Mouse (Mus musculus) MEL (cell line): ENCODE measurements around the gene Gm30191. TPM values are rescaled to one million over a fixed set of nuclear protein-coding genes. Genes with fewer than 3 reads are reported as not detected.
A peak's percentile ranks its signal among the peaks of the same experiment; 100 is the strongest.

Experiments used
- DNase-seq: peaks from one replicate; pipeline ENCODE4 v3.0.0; 2011; ENCODE audit warnings: low read depth, low spot score
- H3K27ac ChIP-seq: 2 replicates; pipeline ENCODE4 v1.5.1; 2012; ENCODE audit warnings: low read depth, mild to moderate bottlenecking, control low read depth, low read length, moderate library complexity; ENCODE audit not compliant: control insufficient read depth
- H3K27me3 ChIP-seq, 2 experiments: fragments of 150-350 bp in 1 of 2; sonication (generic) in 1 of 2; 2 replicates each; pipeline ENCODE4 v1.6.1; 2012; ENCODE audit warnings: low read length in 2 of 2, mild to moderate bottlenecking in 2 of 2, improper control_type of control experiment in 1 of 2, moderate library complexity in 1 of 2; ENCODE audit not compliant: insufficient read depth in 2 of 2, control insufficient read depth in 1 of 2
- H3K36me3 ChIP-seq, 2 experiments: 2 replicates each; pipeline ENCODE4 v1.6.1; 2012 to 2014; ENCODE audit warnings: low read length in 2 of 2, improper control_type of control experiment in 1 of 2, inconsistent platforms in 1 of 2, mild to moderate bottlenecking in 1 of 2; ENCODE audit not compliant: insufficient read depth in 2 of 2, control insufficient read depth in 1 of 2
- H3K4me1 ChIP-seq, 2 experiments: fragments of 150-350 bp in 1 of 2; sonication (generic) in 1 of 2; 2 replicates each; pipeline ENCODE4 v1.6.1; 2012; ENCODE audit warnings: low read length in 2 of 2, improper control_type of control experiment in 1 of 2, mild to moderate bottlenecking in 1 of 2; ENCODE audit not compliant: insufficient read depth in 2 of 2, control insufficient read depth in 1 of 2
- H3K4me3 ChIP-seq, 2 experiments: fragments of 150-350 bp in 1 of 2; sonication (generic) in 1 of 2; 2 replicates each; pipeline ENCODE4 v1.5.1; 2012; ENCODE audit warnings: low read depth in 2 of 2, low read length in 2 of 2, mild to moderate bottlenecking in 2 of 2, moderate library complexity in 2 of 2, control low read depth in 1 of 2, improper control_type of control experiment in 1 of 2; ENCODE audit not compliant: control insufficient read depth in 1 of 2, insufficient read depth in 1 of 2
- H3K79me2 ChIP-seq: 2 replicates; pipeline ENCODE4 v1.6.1; 2012; ENCODE audit warnings: mild to moderate bottlenecking, low read length, moderate library complexity; ENCODE audit not compliant: control insufficient read depth, poor library complexity, insufficient read depth
- H3K9ac ChIP-seq: 2 replicates; pipeline ENCODE4 v1.6.1; 2012; ENCODE audit warnings: low read depth, mild to moderate bottlenecking, control low read depth, low read length, moderate library complexity; ENCODE audit not compliant: control insufficient read depth, poor library complexity, severe bottlenecking
- H3K9me3 ChIP-seq: fragments of 150-350 bp; sonication (generic); replicated peaks from 2 replicates; pipeline ENCODE4 v1.6.1; 2012; ENCODE audit warnings: mild to moderate bottlenecking, low read length, improper control_type of control experiment, moderate library complexity; ENCODE audit not compliant: insufficient read depth
- BHLHE40 ChIP-seq: IDR thresholded peaks from 2 replicates; pipeline ENCODE4 v1.6.1; 2012; ENCODE audit warnings: low read depth, mild to moderate bottlenecking, inconsistent platforms, low read length, improper control_type of control experiment, borderline replicate concordance
- CTCF ChIP-seq, 3 experiments: IDR thresholded peaks in 2 of 3; conservative IDR thresholded peaks in 1 of 3; 2 replicates each; pipeline ENCODE4 v1.5.1; 2011 to 2012; ENCODE audit warnings: low read length in 3 of 3, low read depth in 2 of 3, mild to moderate bottlenecking in 2 of 3, improper control_type of control experiment in 1 of 3, inconsistent platforms in 1 of 3, mixed read lengths in 1 of 3, moderate library complexity in 1 of 3; ENCODE audit not compliant: control insufficient read depth in 1 of 3, insufficient read depth in 1 of 3, poor library complexity in 1 of 3, severe bottlenecking in 1 of 3
- E2F4 ChIP-seq: IDR thresholded peaks from 2 replicates; pipeline ENCODE4 v1.6.1; 2011; ENCODE audit warnings: low read depth, low read length, improper control_type of control experiment, borderline replicate concordance
- ELF1 ChIP-seq: IDR thresholded peaks from 2 replicates; pipeline ENCODE4 v1.6.1; 2014; ENCODE audit warnings: low read depth, mild to moderate bottlenecking, inconsistent platforms, low read length, improper control_type of control experiment, moderate library complexity
- JUND ChIP-seq: IDR thresholded peaks from 2 replicates; pipeline ENCODE4 v1.6.1; 2011; ENCODE audit warnings: low read depth, mild to moderate bottlenecking, improper control_type of control experiment, low read length
- MAFK ChIP-seq: IDR thresholded peaks from 2 replicates; pipeline ENCODE4 v1.6.1; 2011; ENCODE audit warnings: low read depth, mild to moderate bottlenecking, low read length, improper control_type of control experiment, borderline replicate concordance
- MAX ChIP-seq: IDR thresholded peaks from 2 replicates; pipeline ENCODE4 v1.6.1; 2011; ENCODE audit warnings: low read length, improper control_type of control experiment
- MAZ ChIP-seq: IDR thresholded peaks from 2 replicates; pipeline ENCODE4 v1.6.1; 2012; ENCODE audit warnings: low read depth, mild to moderate bottlenecking, inconsistent platforms, low read length, improper control_type of control experiment
- MEF2A ChIP-seq: IDR thresholded peaks from 2 replicates; pipeline ENCODE4 v1.6.1; 2014; ENCODE audit warnings: low read depth, mild to moderate bottlenecking, inconsistent platforms, low read length, improper control_type of control experiment; ENCODE audit not compliant: poor library complexity, insufficient replicate concordance, severe bottlenecking; ENCODE audit errors: extremely low read depth
- MYB ChIP-seq: IDR thresholded peaks from 2 replicates; pipeline ENCODE4 v1.6.1; 2011; ENCODE audit warnings: mild to moderate bottlenecking, low read depth, low read length, improper control_type of control experiment
- NRF1 ChIP-seq: IDR thresholded peaks from 2 replicates; pipeline ENCODE4 v1.6.1; 2014; ENCODE audit warnings: low read depth, mild to moderate bottlenecking, inconsistent platforms, low read length, improper control_type of control experiment, moderate library complexity; ENCODE audit not compliant: poor library complexity, insufficient read depth, severe bottlenecking
- POLR2A ChIP-seq, 2 experiments: IDR thresholded peaks; 2 replicates each; pipeline ENCODE4 v1.6.1; 2011 to 2012; ENCODE audit warnings: low read length in 2 of 2, mild to moderate bottlenecking in 2 of 2, control low read depth in 1 of 2, improper control_type of control experiment in 1 of 2, low read depth in 1 of 2, moderate library complexity in 1 of 2; ENCODE audit not compliant: control insufficient read depth in 1 of 2, insufficient read depth in 1 of 2, poor library complexity in 1 of 2
- POLR2AphosphoS2 ChIP-seq: IDR thresholded peaks from 2 replicates; pipeline ENCODE4 v1.6.1; 2011; ENCODE audit warnings: low read length, improper control_type of control experiment
- RAD21 ChIP-seq: IDR thresholded peaks from 2 replicates; pipeline ENCODE4 v1.6.1; 2011; ENCODE audit warnings: mild to moderate bottlenecking, low read depth, low read length, improper control_type of control experiment
- RCOR1 ChIP-seq: IDR thresholded peaks from 2 replicates; pipeline ENCODE4 v1.6.1; 2012; ENCODE audit warnings: low read depth, mild to moderate bottlenecking, inconsistent platforms, low read length, improper control_type of control experiment
- SMC3 ChIP-seq: IDR thresholded peaks from 2 replicates; pipeline ENCODE4 v1.6.1; 2011; ENCODE audit warnings: low read depth, low read length, improper control_type of control experiment
- UBTF ChIP-seq: IDR thresholded peaks from 2 replicates; pipeline ENCODE4 v1.6.1; 2012; ENCODE audit warnings: low read depth, mild to moderate bottlenecking, inconsistent platforms, low read length, improper control_type of control experiment, moderate library complexity, borderline replicate concordance; ENCODE audit not compliant: insufficient read depth
- USF2 ChIP-seq, 2 experiments: IDR thresholded peaks; 2 replicates each; pipeline ENCODE4 v1.6.1; 2011 to 2012; ENCODE audit warnings: improper control_type of control experiment in 2 of 2, low read length in 2 of 2, borderline replicate concordance in 1 of 2, inconsistent platforms in 1 of 2, low read depth in 1 of 2, mild to moderate bottlenecking in 1 of 2; ENCODE audit not compliant: insufficient read depth in 1 of 2
- ZC3H11A ChIP-seq: IDR thresholded peaks from 2 replicates; pipeline ENCODE4 v1.6.1; 2012; ENCODE audit warnings: low read depth, mild to moderate bottlenecking, inconsistent platforms, low read length, improper control_type of control experiment
- polyA plus RNA-seq, 2 experiments: library from polyadenylated mRNA; stranded (reverse) in 1 of 2; unstranded in 1 of 2; fragments of >175 nt in 1 of 2; fragments of >200 nt in 1 of 2; gene quantifications; 2 replicates each; pipeline versions ENCODE4 v1.2.1 to v1.2.4; 2012; ENCODE audit warnings: low replicate concordance in 2 of 2, low read depth in 1 of 2; ENCODE audit not compliant: insufficient read length in 2 of 2, insufficient read depth in 1 of 2, missing spikeins in 1 of 2
- total RNA-seq: library from RNA; depleted of rRNA; stranded (reverse); fragments of 300-350 nt; gene quantifications from 2 replicates; pipeline ENCODE4 v1.2.3, GENCODE M21; 2012

Gene Gm30191
- total and polyA plus RNA-seq, 3 experiments = not detected

DNA sequence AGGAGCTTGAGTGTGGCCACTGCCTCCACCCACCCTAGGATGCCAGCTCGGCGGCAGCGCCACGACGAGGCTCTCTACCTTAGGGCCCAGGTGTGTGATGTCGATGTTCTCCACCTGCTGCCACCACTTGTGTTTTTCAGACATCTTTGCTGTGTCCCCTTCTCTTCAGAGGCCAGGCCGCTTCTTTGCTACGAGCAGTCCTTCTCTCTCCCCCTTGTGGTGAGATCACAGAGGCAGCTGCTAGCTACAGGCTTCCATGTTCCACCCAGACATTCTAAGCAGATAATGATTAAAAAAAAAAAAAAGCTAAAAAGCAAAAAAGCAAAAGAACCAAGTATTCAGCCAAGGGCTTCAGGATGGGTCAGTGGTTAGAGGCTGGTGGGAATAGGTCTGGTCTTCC, 19.5 kb upstream of the Gm30191 start, which contains the start of gene Catsper4:
Gene Catsper4, minus strand, starts transcription at position 190 of the 400 bp plus-strand sequence.
- no peak within 1 kb of the TSS for H3K4me3 ChIP-seq
- H3K79me2 ChIP-seq = no peaks in the 10 kb centered on the region
- no peak within 1 kb of the TSS for H3K27ac ChIP-seq
- peaks cover 0 to 1% of the 10 kb centered on the region in 2 experiments; a peak in 2 of 4 replicates for H3K27me3 ChIP-seq
- H3K9me3 ChIP-seq = no peaks in the 10 kb centered on the region
- H3K36me3 ChIP-seq = no peaks in the 10 kb centered on the region
- no peak for DNase-seq
- H3K4me1 ChIP-seq = no peaks in the 10 kb centered on the region
- TF ChIP-seq CTCF (IDR thresholded peaks at IDR 0.05 in 2 of 3, conservative IDR thresholded peaks at IDR 0.05 in 1 of 3; ENCODE audit: control insufficient read depth in 1 of 3, insufficient read depth in 1 of 3, low read depth in 2 of 3, low read length in 3 of 3, poor library complexity in 1 of 3, severe bottlenecking in 1 of 3) = peak in 2 of 3 experiments; percentile 23 to 25; a peak in 1 of 6 replicates
- TF ChIP-seq RAD21 = no peak; the same call in none of the 2 replicates
- peak; percentile 34 for TF ChIP-seq SMC3
- TF ChIP-seq UBTF = no peak
- TF ChIP-seq MEF2A = no peak
- TF ChIP-seq USF2 (IDR thresholded peaks at IDR 0.05; ENCODE audit: borderline replicate concordance in 1 of 2, insufficient read depth in 1 of 2, low read depth in 1 of 2, low read length in 2 of 2) = no peak
- TF ChIP-seq POLR2A (IDR thresholded peaks at IDR 0.05; ENCODE audit: control insufficient read depth in 1 of 2, insufficient read depth in 1 of 2, low read depth in 1 of 2, low read length in 2 of 2, poor library complexity in 1 of 2) = no peak
- no peak for TF ChIP-seq RCOR1
- TF ChIP-seq, all 39 proteins: peak for 2
- no peak within 1 kb of the TSS for H3K9ac ChIP-seq

DNA sequence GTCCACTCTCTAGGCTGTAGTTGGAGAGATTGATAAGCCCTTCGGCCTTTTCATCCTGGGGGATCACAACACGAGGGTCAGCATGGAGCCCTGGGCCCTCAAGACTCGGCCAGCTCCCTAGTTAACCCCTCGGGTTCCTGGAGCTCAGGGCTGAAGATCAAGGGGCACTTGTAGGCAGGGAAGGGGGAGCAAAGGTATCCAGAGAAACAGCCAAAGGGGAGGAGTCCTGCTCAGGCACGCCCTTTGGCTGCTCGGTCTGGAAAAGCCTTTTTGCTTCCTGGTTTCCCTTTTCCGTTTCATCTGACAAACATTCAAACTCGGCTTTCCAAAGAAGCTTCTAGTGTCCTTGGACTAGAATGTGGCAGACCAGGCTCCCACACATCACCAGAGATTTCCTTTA, 16.3 kb upstream of the Gm30191 start:
- Histone ChIP-seq H3K79me2 (no peaks in the 10 kb centered on the region), H3K27ac (no peak overlapping the region), H3K36me3 (no peaks in the 10 kb centered on the region), H3K4me3 (no peak overlapping the region), H3K9me3 (no peaks in the 10 kb centered on the region), H3K9ac (no peak overlapping the region), H3K4me1 (no peaks in the 10 kb centered on the region), H3K27me3 (peaks cover 0 to 4% of the 10 kb centered on the region in 2 experiments; a peak in 2 of 4 replicates)
- no peak for DNase-seq
- TF ChIP-seq MAZ (no peak), MAFK (no peak), MAX (no peak), POLR2AphosphoS2 (no peak), ZC3H11A (no peak), NRF1 (no peak), ELF1 (no peak), RAD21 (no peak), BHLHE40 (no peak), JUND (no peak), E2F4 (no peak), MYB (no peak), MEF2A (no peak), UBTF (no peak)
